Mouse (Mus musculus): ENCODE measurements around the gene Rpl37.

DNA sequence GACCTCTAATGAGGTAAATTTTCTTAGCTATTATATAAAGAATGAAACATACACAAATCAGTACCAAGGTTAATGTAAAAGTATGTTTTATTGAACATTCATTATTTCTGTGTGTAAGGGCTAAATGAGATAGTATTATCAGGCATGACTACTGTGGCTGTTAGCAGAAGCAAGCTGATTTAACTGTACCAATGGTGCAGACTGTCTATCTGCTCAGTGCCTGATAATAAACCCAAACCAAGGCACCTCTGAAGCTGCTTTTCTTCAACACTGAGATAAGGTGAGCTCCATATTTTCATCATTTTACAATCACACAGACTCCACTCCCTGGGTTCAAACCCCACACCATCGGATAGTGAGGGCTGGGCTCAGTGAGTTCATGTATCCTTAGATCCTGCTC is 19.1 kb upstream of the Rpl37 start:
- TF ChIP-seq CTCF (IDR thresholded peaks at IDR 0.05; ENCODE audit: low read depth, low read length) (no peak), POLR2A (IDR thresholded peaks at IDR 0.05; ENCODE audit: extremely low read depth, insufficient read depth, low read length) (no peak)

All from liver, adult 2 months (tissue).